ENCODE assay signal across 8 mouse cellular contexts in the genomic region with DNA sequence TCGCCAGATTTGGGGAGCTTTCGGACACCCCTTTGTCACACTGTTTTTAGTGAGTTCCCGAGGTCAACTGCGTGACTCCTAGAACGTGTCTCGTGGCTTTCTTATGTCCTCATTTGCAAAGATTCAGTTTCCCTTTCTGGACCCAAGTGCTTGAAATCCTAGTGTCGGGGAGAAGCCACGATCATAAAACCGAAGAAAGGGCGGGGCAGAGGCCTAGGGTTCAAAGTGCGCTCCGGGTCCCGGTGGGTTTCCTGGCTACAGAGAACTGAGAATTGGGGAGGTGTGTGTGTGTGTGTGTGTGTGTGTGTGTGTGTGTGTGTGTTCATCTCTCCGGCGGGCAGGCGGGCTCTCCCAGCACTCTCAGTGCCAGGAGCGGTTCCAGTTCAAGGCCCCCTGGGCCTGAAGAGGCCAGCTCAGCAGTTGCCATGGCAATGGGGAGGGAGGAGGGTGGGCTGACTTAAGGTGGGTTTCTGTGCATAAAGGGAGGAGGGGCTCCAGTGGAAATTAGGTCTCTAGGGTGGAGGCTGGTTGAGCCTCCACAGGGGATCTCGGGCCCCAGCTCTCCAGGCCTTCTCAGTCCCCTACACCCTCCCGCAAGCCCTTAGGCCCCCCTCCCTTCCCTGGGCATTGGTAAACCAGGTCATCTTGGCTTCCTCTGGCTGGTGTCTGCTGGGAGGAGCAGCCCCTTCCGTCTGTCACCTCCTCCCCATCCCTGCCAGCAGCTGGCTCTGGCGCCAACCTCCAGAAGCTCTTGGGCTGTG. TPM values are rescaled to one million over a fixed set of nuclear protein-coding genes. Genes with fewer than 3 reads are reported as not detected.
DNase-seq lines count a peak whose midpoint lies in the region; ATAC-seq and TF ChIP-seq lines count a peak whose summit lies in the region.
"Had no signal": no experiment of that assay in that cellular context is flagged by ENCODE, and none has a peak within 500 bp of the region (broad histone marks: within the 10 kb centered on the region; RNA-seq: fewer than 3 reads in every experiment).

No protein-coding gene starts in this region.

- WGBS in hindbrain, embryonic 12.5 days, result 5% methylated on average over 20 of the region's 21 CpGs
- 29% methylated on average over 21 of the region's 21 CpGs for WGBS in liver, embryonic 15.5 days (ENCODE audit: insufficient replicate concordance)

- peak; percentile 70 for DNase-seq in NIH3T3 (ENCODE audit: low read depth)
- peak; percentile 48 for DNase-seq in embryo, embryonic 10 days (ENCODE audit: low spot score)
- DNase-seq in ovary, postnatal 36 days (ENCODE audit: low spot score), result peak; percentile 59

- H3K9ac ChIP-seq in hindbrain, embryonic 12.5 days, result peak overlapping the region; percentile 29; the same call in 1 of the 2 replicates
- H3K9ac ChIP-seq in liver, embryonic 15.5 days, result no peak overlapping the region

- H3K79me3 ChIP-seq in C2C12 (ENCODE audit: low read depth), result peaks cover 16% of the 10 kb centered on the region

- H3K79me2 ChIP-seq in C2C12 (ENCODE audit: control insufficient read depth, insufficient read depth), result peaks cover 44% of the 10 kb centered on the region

- peak overlapping the region; percentile 81 for H3ac ChIP-seq in C2C12 (ENCODE audit: control insufficient read depth, insufficient read length, low read depth)

- no peaks in the 10 kb centered on the region for H3K27me3 ChIP-seq in C2C12 (ENCODE audit: control insufficient read depth, insufficient read depth, insufficient read length)
- peaks cover 29% of the 10 kb centered on the region for H3K27me3 ChIP-seq in hindbrain, embryonic 12.5 days
- H3K27me3 ChIP-seq in liver, embryonic 15.5 days, result peaks cover 42% of the 10 kb centered on the region

- peak overlapping the region; percentile 69 for H3K4me2 ChIP-seq in hindbrain, embryonic 12.5 days (replicated peaks)
- peak overlapping the region; percentile 85 for H3K4me2 ChIP-seq in liver, embryonic 15.5 days

- TF ChIP-seq CTCF in C2C12 (IDR thresholded peaks at IDR 0.05; ENCODE audit: control insufficient read depth, insufficient read depth, insufficient read length), result no peak

- H3K9me3 ChIP-seq in hindbrain, embryonic 12.5 days (replicated peaks), result no peaks in the 10 kb centered on the region
- no peaks in the 10 kb centered on the region for H3K9me3 ChIP-seq in liver, embryonic 15.5 days (replicated peaks)

- peak; percentile 47 for ATAC-seq in hindbrain, embryonic 12.5 days (ENCODE audit: low FRiP score)
- ATAC-seq in liver, embryonic 15.5 days (ENCODE audit: insufficient read depth), result no peak
- no peak for ATAC-seq in erythroblast, adult 5-6 weeks (replicated peaks; ENCODE audit: low FRiP score, poor library complexity, severe bottlenecking)

- H3K4me1 ChIP-seq in hindbrain, embryonic 12.5 days, result peaks cover 17% of the 10 kb centered on the region
- peaks cover 29% of the 10 kb centered on the region for H3K4me1 ChIP-seq in liver, embryonic 15.5 days (replicated peaks)

- peak overlapping the region; percentile 76 for H3K4me3 ChIP-seq in C2C12 (ENCODE audit: insufficient read depth, poor library complexity, severe bottlenecking)
- peak overlapping the region; percentile 48 for H3K4me3 ChIP-seq in hindbrain, embryonic 12.5 days
- H3K4me3 ChIP-seq in liver, embryonic 15.5 days (replicated peaks), result peak overlapping the region; percentile 54; the same call in 1 of the 2 replicates

- H3K27ac ChIP-seq in hindbrain, embryonic 12.5 days, result peak overlapping the region; percentile 45; the same call in 1 of the 2 replicates
- no peak overlapping the region for H3K27ac ChIP-seq in liver, embryonic 15.5 days (replicated peaks)

- H3K36me3 ChIP-seq in C2C12 (ENCODE audit: control insufficient read depth, insufficient read depth), result peaks cover 10% of the 10 kb centered on the region
- H3K36me3 ChIP-seq in hindbrain, embryonic 12.5 days, result no peaks in the 10 kb centered on the region
- no peaks in the 10 kb centered on the region for H3K36me3 ChIP-seq in liver, embryonic 15.5 days (replicated peaks)

TF ChIP-seq in C2C12, 6 proteins besides CTCF, POLR2A, EP300 and RAD21:
- TF ChIP-seq CEBPB (IDR thresholded peaks at IDR 0.05; ENCODE audit: low read depth) (no peak), MYOG (IDR thresholded peaks at IDR 0.05; ENCODE audit: control insufficient read depth, extremely low read depth, insufficient read length) (no peak), MAX (IDR thresholded peaks at IDR 0.05) (no peak), FOSL1 (IDR thresholded peaks at IDR 0.05; ENCODE audit: insufficient read depth, low read length, poor library complexity, severe bottlenecking) (no peak), USF1 (IDR thresholded peaks at IDR 0.05; ENCODE audit: low read depth) (no peak), MYOD1 (IDR thresholded peaks at IDR 0.05; ENCODE audit: control insufficient read depth, insufficient read length, low read depth) (no peak)
TF ChIP-seq in C2C12: peak in this region for 0.

RNA-seq across cellular contexts. Expression of a gene that starts 1.4 kb away (rescaled TPM):
- 37.6 TPM for polyA plus RNA-seq in C2C12 (2012; fragmentation: generic; extraction: Trizol)
- polyA plus RNA-seq in hindbrain, embryonic 12.5 days (2016; fragmentation: Nextera tagmentation; extraction: Ambion mirVana), result 12.5 and 13.1 TPM in 2 replicates
- 2.1 and 2.2 TPM in 2 replicates for polyA plus RNA-seq in liver, embryonic 15.5 days (2015; fragmentation: Nextera tagmentation; extraction: Ambion mirVana)
- total RNA-seq in erythroblast, adult 5-6 weeks (2015; ENCODE audit: low replicate concordance), result 1.9 and 3.3 TPM in 2 replicates
- total RNA-seq in erythroblast, adult 5-6 weeks (2017; ENCODE audit: low replicate concordance), result 4.3 TPM in 2 replicates

RNA-seq across cellular contexts. Expression of a gene that starts 30.8 kb away (rescaled TPM):
- polyA plus RNA-seq in C2C12 (2012; fragmentation: generic; extraction: Trizol), result 0.11 TPM
- polyA plus RNA-seq in hindbrain, embryonic 12.5 days (2016; fragmentation: Nextera tagmentation; extraction: Ambion mirVana), result 1.5 and 2.0 TPM in 2 replicates
- polyA plus RNA-seq in liver, embryonic 15.5 days (2015; fragmentation: Nextera tagmentation; extraction: Ambion mirVana), result 0.08 TPM in 1 of 2 replicates, not detected in the other
- not detected in 2 replicates for total RNA-seq in erythroblast, adult 5-6 weeks (2015; ENCODE audit: low replicate concordance)
- not detected in 2 replicates for total RNA-seq in erythroblast, adult 5-6 weeks (2017; ENCODE audit: low replicate concordance)
- total RNA-seq: hematopoietic stem cell, adult 5-6 weeks had no signal

RNA-seq across cellular contexts. Expression of a gene that starts 31.4 kb away (rescaled TPM):
- polyA plus RNA-seq in C2C12 (2012; fragmentation: generic; extraction: Trizol), result 206 TPM
- polyA plus RNA-seq in hindbrain, embryonic 12.5 days (2016; fragmentation: Nextera tagmentation; extraction: Ambion mirVana), result 187 and 217 TPM in 2 replicates
- 111 and 129 TPM in 2 replicates for polyA plus RNA-seq in liver, embryonic 15.5 days (2015; fragmentation: Nextera tagmentation; extraction: Ambion mirVana)
- 34.6 and 42.0 TPM in 2 replicates for total RNA-seq in erythroblast, adult 5-6 weeks (2015; ENCODE audit: low replicate concordance)
- total RNA-seq in erythroblast, adult 5-6 weeks (2017; ENCODE audit: low replicate concordance), result 24.1 and 62.5 TPM in 2 replicates

RNA-seq across cellular contexts. Expression of a gene that starts 46.8 kb away (rescaled TPM):
- 0.01 TPM for polyA plus RNA-seq in C2C12 (2012; fragmentation: generic; extraction: Trizol)
- 0.05 TPM in 1 of 2 replicates, not detected in the other for polyA plus RNA-seq in hindbrain, embryonic 12.5 days (2016; fragmentation: Nextera tagmentation; extraction: Ambion mirVana)
- 3.3 and 3.8 TPM in 2 replicates for polyA plus RNA-seq in liver, embryonic 15.5 days (2015; fragmentation: Nextera tagmentation; extraction: Ambion mirVana)
- total RNA-seq in erythroblast, adult 5-6 weeks (2015; ENCODE audit: low replicate concordance), result not detected in 2 replicates
- total RNA-seq in erythroblast, adult 5-6 weeks (2017; ENCODE audit: low replicate concordance), result 0.14 TPM in 1 of 2 replicates, not detected in the other
- total RNA-seq: hematopoietic stem cell, adult 5-6 weeks had no signal

RNA-seq across cellular contexts. Expression of a gene that starts 50.8 kb away (rescaled TPM):
- 52.1 TPM for polyA plus RNA-seq in C2C12 (2012; fragmentation: generic; extraction: Trizol)
- 34.5 and 36.6 TPM in 2 replicates for polyA plus RNA-seq in hindbrain, embryonic 12.5 days (2016; fragmentation: Nextera tagmentation; extraction: Ambion mirVana)
- polyA plus RNA-seq in liver, embryonic 15.5 days (2015; fragmentation: Nextera tagmentation; extraction: Ambion mirVana), result 34.1 and 37.2 TPM in 2 replicates
- total RNA-seq in erythroblast, adult 5-6 weeks (2015; ENCODE audit: low replicate concordance), result 2.9 and 24.2 TPM in 2 replicates
- 11.9 and 14.8 TPM in 2 replicates for total RNA-seq in erythroblast, adult 5-6 weeks (2017; ENCODE audit: low replicate concordance)
